Mouse (Mus musculus): Measurements from ENCODE around the gene Hnf1a. TPM values are rescaled to one million over a fixed set of nuclear protein-coding genes. Genes with fewer than 3 reads are reported as not detected.

Hnf1a gene
- total RNA-seq, 2 experiments from 2014 or later = not detected

- DNase-seq = peak; percentile 77 to 78
These were observed 8.6 kb upstream of the Hnf1a start for GRCm38 (mm10) chr5:114979250-114980121.

GRCm38 (mm10) chr5:114978888-114979249 lies 8.0 kb upstream of the Hnf1a start:
- DNase-seq = no peak

GRCm38 (mm10) chr5:114978473-114978872 lies 7.6 kb upstream of the Hnf1a start:
- DNase-seq = no peak

GRCm38 (mm10) chr5:114976935-114977334 lies 6.0 kb upstream of the Hnf1a start:
- DNase-seq = no peak

- DNase-seq = no peak
These were observed 2.2 kb upstream of the Hnf1a start for GRCm38 (mm10) chr5:114973131-114973530.

GRCm38 (mm10) chr5:114972201-114972600 lies 1.3 kb upstream of the Hnf1a start:
- DNase-seq = no peak

GRCm38 (mm10) chr5:114969609-114970215 lies 1.2 kb downstream of the Hnf1a start:
- DNase-seq = no peak

GRCm38 (mm10) chr5:114969064-114969463 lies 1.8 kb downstream of the Hnf1a start:
- DNase-seq = no peak

GRCm38 (mm10) chr5:114968651-114969050 lies 2.2 kb downstream of the Hnf1a start:
- DNase-seq = no peak

- DNase-seq = no peak
These were observed 3.2 kb downstream of the Hnf1a start for GRCm38 (mm10) chr5:114967523-114968268.

- DNase-seq = no peak
These were observed 5.7 kb downstream of the Hnf1a start for GRCm38 (mm10) chr5:114964967-114965898.

GRCm38 (mm10) chr5:114964315-114964966 lies 6.5 kb downstream of the Hnf1a start:
- no peak for DNase-seq

GRCm38 (mm10) chr5:114961590-114962360 lies 9.1 kb downstream of the Hnf1a start:
- DNase-seq = no peak

- DNase-seq = no peak
These were observed 12.8 kb downstream of the Hnf1a start for GRCm38 (mm10) chr5:114958069-114958468.

GRCm38 (mm10) chr5:114953326-114953725 lies 17.6 kb downstream of the Hnf1a start:
- DNase-seq = no peak

- DNase-seq = no peak
These were observed 19.5 kb downstream of the Hnf1a start for GRCm38 (mm10) chr5:114951279-114951880.

GRCm38 (mm10) chr5:114950669-114951068 lies 20.2 kb downstream of the Hnf1a start:
- DNase-seq = no peak

- DNase-seq = no peak
These were observed 21.1 kb downstream of the Hnf1a start for GRCm38 (mm10) chr5:114949812-114950211.

- DNase-seq = no peak
These were observed 21.6 kb downstream of the Hnf1a start for GRCm38 (mm10) chr5:114949316-114949715.

GRCm38 (mm10) chr5:114948891-114949290 lies 22.0 kb downstream of the Hnf1a start:
- no peak for DNase-seq
